Mouse (Mus musculus): ENCODE measurements at regions not wholly inside any gene's neighbourhood (a gene's known extent, or its start where the extent isn't known, plus 50 kb on each side); places are given as distances from the start of the nearest gene placed in this dataset.

DNA sequence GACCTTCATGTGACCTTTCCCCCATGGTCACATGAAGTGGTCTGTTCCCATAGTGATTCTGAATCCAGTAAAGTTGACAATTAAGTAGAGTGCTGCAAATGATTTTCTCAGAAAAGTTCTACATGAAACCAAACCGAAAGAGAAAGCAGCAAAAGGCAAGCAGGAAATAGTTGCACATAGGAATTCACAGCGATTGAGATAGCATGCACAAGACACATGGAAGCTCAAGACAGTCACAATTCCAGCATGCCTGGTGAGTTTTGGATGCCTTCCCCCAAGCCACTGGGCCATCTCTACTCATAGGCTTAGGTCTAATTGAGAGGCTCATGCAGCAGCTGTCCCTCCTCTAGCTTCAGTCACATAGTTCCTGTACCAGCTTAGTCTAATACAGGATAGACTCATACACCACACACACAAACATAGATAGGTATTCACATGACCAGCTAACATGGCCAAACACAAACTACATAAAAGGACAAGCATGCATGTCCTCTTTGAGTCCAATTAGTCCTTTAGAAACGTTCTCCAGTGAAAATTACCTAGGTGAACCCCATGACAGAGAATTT is 721.8 kb downstream of the Gsdmc2 start:
- Histone ChIP-seq H3K4me1 (ENCODE audit: control insufficient read depth, insufficient read depth, insufficient read length, low read length) (peaks cover 2% of the 10 kb centered on the region; the same call in 1 of the 2 replicates), H3K4me3 (ENCODE audit: low read depth, low read length) (no peak overlapping the region), H3K36me3 (ENCODE audit: control insufficient read depth, insufficient read depth, low read length) (no peaks in the 10 kb centered on the region), H3K27me3 (ENCODE audit: control insufficient read depth, insufficient read depth, low read length) (no peaks in the 10 kb centered on the region), H3K27ac (ENCODE audit: insufficient read depth, low read depth, low read length) (no peak overlapping the region)
- WGBS, result 44% methylated on average over 3 of the region's 3 CpGs
- no peak for TF ChIP-seq POLR2A (IDR thresholded peaks at IDR 0.05; ENCODE audit: low read depth, low read length)
- no peak for TF ChIP-seq CTCF (IDR thresholded peaks at IDR 0.05; ENCODE audit: extremely low read depth, insufficient read length, insufficient replicate concordance, low read depth, low read length)

DNA sequence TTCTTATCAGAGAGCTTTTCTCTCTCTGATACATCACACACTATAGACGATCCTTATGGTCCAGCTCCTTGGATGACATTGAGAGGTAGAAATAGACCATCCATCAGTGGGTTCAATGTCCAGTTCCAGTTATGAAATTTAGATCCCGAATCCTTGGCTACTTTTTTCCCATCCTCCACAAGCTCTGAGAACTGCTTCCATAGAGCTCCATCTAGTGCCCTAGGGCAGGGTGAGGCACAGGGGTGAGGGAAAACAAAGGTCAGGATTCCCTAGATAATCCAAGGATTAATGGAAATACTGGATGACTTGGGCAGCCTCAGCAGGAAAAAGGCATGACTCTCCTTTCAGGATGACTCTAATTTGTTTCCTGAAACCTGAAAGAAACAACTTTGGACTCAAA is 732.1 kb downstream of the Gsdmc2 start:
- no peaks in the 10 kb centered on the region for H3K27me3 ChIP-seq (ENCODE audit: control insufficient read depth, insufficient read depth, low read length)
- TF ChIP-seq POLR2A (IDR thresholded peaks at IDR 0.05; ENCODE audit: low read depth, low read length), result no peak
- no peaks in the 10 kb centered on the region for H3K4me1 ChIP-seq (ENCODE audit: control insufficient read depth, insufficient read depth, insufficient read length, low read length)
- no peaks in the 10 kb centered on the region for H3K36me3 ChIP-seq (ENCODE audit: control insufficient read depth, insufficient read depth, low read length)
- H3K27ac ChIP-seq (ENCODE audit: insufficient read depth, low read depth, low read length), result no peak overlapping the region
- WGBS, result 51% methylated on average over 2 of the region's 2 CpGs
- no peak overlapping the region for H3K4me3 ChIP-seq (ENCODE audit: low read depth, low read length)

DNA sequence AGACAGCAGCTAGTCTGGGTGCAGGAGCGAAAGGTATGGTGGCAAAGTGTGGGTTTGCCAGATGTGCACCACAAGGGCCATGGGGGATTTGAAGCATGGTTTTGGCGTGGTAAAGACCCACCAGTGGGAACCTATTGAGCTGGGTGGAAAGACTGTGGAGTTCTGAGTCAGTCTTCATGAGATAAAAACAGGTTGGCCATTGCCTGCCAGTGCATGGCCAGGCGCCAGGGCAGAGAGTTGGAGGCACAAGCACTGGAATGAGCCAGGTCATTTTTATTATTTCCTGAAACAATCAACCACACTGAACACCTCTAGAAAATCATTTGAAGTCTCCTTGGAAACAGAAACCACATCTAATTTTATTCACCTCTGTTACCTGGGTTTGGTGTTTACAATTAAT is 744.9 kb downstream of the Gsdmc2 start:
- Histone ChIP-seq H3K4me1 (ENCODE audit: control insufficient read depth, insufficient read depth, insufficient read length, low read length) (no peaks in the 10 kb centered on the region), H3K4me3 (ENCODE audit: low read depth, low read length) (no peak overlapping the region), H3K27me3 (ENCODE audit: control insufficient read depth, insufficient read depth, low read length) (no peaks in the 10 kb centered on the region), H3K36me3 (ENCODE audit: control insufficient read depth, insufficient read depth, low read length) (no peaks in the 10 kb centered on the region), H3K27ac (ENCODE audit: insufficient read depth, low read depth, low read length) (no peak overlapping the region)
- TF ChIP-seq CTCF (IDR thresholded peaks at IDR 0.05; ENCODE audit: extremely low read depth, insufficient read length, insufficient replicate concordance, low read depth, low read length) (no peak), POLR2A (IDR thresholded peaks at IDR 0.05; ENCODE audit: low read depth, low read length) (no peak)
- 77% methylated on average over 3 of the region's 3 CpGs for WGBS

DNA sequence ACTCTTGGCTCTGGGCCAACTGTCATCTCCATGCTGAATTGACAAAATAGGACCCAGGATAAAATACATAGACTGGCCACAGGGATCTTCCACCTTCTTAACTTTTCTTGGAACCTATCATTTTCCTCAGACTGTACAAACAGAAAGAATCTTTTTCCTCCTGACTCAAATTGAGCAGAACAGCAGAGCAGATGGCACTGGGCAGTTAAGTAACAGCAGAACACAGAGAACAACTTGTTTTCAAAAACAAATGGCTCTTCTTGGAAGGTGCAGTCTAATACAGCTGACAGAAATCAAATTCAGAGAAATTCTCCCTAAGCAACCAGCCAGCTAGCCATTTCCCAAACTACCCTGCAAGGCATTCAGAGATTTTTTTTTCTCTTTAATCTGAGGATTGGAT is 763.0 kb downstream of the Gsdmc2 start:
- no peak overlapping the region for H3K4me3 ChIP-seq (ENCODE audit: low read depth, low read length)
- H3K27ac ChIP-seq (ENCODE audit: insufficient read depth, low read depth, low read length), result no peak overlapping the region
- no peaks in the 10 kb centered on the region for H3K27me3 ChIP-seq (ENCODE audit: control insufficient read depth, insufficient read depth, low read length)
- TF ChIP-seq POLR2A (IDR thresholded peaks at IDR 0.05; ENCODE audit: low read depth, low read length) (no peak), CTCF (IDR thresholded peaks at IDR 0.05; ENCODE audit: extremely low read depth, insufficient read length, insufficient replicate concordance, low read depth, low read length) (no peak)
- no peaks in the 10 kb centered on the region for H3K36me3 ChIP-seq (ENCODE audit: control insufficient read depth, insufficient read depth, low read length)
- H3K4me1 ChIP-seq (ENCODE audit: control insufficient read depth, insufficient read depth, insufficient read length, low read length), result no peaks in the 10 kb centered on the region

DNA sequence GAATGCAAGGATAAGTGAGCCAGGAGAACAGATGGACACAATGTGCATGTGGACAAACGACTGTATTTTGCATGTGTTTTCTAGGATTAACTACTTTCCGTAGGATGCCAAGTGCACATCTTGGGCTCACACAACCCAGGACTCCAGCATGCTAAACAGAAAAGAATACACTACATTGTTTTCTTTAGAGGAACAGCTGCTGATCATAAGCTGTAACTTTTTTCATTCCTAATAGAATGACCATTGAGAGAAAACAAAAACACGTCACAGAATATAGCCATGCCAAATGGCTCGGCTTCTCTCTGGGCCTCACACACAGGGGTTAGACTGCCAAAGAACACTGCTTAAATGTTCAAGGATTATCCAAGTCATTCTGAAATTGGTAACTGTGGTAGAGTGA is 765.2 kb downstream of the Gsdmc2 start:
- Histone ChIP-seq H3K27ac (ENCODE audit: insufficient read depth, low read depth, low read length) (no peak overlapping the region), H3K4me1 (ENCODE audit: control insufficient read depth, insufficient read depth, insufficient read length, low read length) (no peaks in the 10 kb centered on the region), H3K4me3 (ENCODE audit: low read depth, low read length) (no peak overlapping the region), H3K36me3 (ENCODE audit: control insufficient read depth, insufficient read depth, low read length) (no peaks in the 10 kb centered on the region), H3K27me3 (ENCODE audit: control insufficient read depth, insufficient read depth, low read length) (no peaks in the 10 kb centered on the region)
- TF ChIP-seq CTCF (IDR thresholded peaks at IDR 0.05; ENCODE audit: extremely low read depth, insufficient read length, insufficient replicate concordance, low read depth, low read length), result no peak
- no peak for TF ChIP-seq POLR2A (IDR thresholded peaks at IDR 0.05; ENCODE audit: low read depth, low read length)
- WGBS, result 74% methylated on average over 4 of the region's 4 CpGs

DNA sequence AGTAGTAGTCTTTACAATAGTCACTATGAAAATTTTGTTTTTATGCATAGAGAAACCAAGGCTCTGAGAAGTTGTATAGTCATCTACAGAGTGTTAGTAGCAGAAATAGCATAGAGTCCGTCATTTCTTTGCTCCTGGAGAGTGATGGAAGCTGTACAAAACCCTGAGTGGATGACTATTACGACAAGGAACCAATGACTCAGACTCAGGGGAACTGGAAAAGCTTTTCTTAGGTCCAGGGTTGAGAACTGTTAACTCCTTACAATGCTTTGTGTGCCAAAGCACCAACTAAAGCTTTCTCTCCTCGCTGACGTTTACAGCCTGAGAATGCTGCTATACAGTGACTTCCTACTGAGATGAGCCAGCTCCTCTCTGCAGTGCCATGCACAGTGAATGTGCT is 773.1 kb downstream of the Gsdmc2 start:
- no peaks in the 10 kb centered on the region for H3K27me3 ChIP-seq (ENCODE audit: control insufficient read depth, insufficient read depth, low read length)
- no peaks in the 10 kb centered on the region for H3K4me1 ChIP-seq (ENCODE audit: control insufficient read depth, insufficient read depth, insufficient read length, low read length)
- no peaks in the 10 kb centered on the region for H3K36me3 ChIP-seq (ENCODE audit: control insufficient read depth, insufficient read depth, low read length)
- H3K4me3 ChIP-seq (ENCODE audit: low read depth, low read length), result no peak overlapping the region
- H3K27ac ChIP-seq (ENCODE audit: insufficient read depth, low read depth, low read length), result no peak overlapping the region
- TF ChIP-seq CTCF (IDR thresholded peaks at IDR 0.05; ENCODE audit: extremely low read depth, insufficient read length, insufficient replicate concordance, low read depth, low read length) (no peak), POLR2A (IDR thresholded peaks at IDR 0.05; ENCODE audit: low read depth, low read length) (no peak)
- WGBS, result 68% methylated on average over 4 of the region's 4 CpGs

DNA sequence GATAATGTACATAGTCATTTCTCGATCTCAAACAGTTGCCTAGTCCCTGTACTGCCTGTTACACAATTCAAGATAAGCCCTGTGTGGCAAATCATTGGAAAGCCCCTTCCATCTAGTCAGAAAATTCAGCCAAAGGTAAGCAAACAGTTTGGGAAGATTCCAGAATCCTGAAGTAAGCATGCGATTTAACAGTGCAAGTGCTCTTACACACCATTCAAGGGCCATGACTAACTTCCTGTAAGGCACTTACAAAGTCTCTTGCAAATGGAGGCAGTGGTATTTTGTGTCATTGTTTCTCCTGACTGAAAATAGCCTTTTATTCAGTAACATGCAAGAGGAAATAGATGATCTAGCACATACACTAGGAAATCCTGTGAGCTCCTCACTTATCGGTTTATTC is 777.9 kb downstream of the Gsdmc2 start:
- 56% methylated on average over 3 of the region's 3 CpGs for WGBS
- H3K4me1 ChIP-seq (ENCODE audit: control insufficient read depth, insufficient read depth, insufficient read length, low read length), result no peaks in the 10 kb centered on the region
- H3K27ac ChIP-seq (ENCODE audit: insufficient read depth, low read depth, low read length), result no peak overlapping the region
- no peaks in the 10 kb centered on the region for H3K27me3 ChIP-seq (ENCODE audit: control insufficient read depth, insufficient read depth, low read length)
- TF ChIP-seq POLR2A (IDR thresholded peaks at IDR 0.05; ENCODE audit: low read depth, low read length) (no peak), CTCF (IDR thresholded peaks at IDR 0.05; ENCODE audit: extremely low read depth, insufficient read length, insufficient replicate concordance, low read depth, low read length) (no peak)
- no peaks in the 10 kb centered on the region for H3K36me3 ChIP-seq (ENCODE audit: control insufficient read depth, insufficient read depth, low read length)
- no peak overlapping the region for H3K4me3 ChIP-seq (ENCODE audit: low read depth, low read length)

DNA sequence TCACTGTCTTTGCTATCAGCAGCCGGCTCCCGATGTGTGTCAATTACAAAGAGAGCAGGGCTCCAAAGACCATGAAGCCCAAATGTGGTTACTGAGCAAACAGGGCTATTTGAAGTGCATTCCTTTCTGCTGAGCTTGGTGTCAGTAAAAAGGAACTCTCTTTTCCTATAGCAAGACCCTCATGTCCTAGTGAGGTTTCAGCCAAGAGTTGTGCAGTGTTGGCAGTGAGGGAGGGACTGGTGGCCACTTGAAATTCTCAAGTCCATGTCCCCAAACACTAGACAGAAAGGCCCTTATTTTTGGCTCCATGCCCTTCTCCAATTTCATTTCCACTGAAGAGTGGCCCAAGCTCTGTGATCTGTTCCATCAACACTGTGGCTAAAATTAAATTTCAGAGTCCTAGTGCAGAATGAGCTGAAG is 778.9 kb downstream of the Gsdmc2 start:
- no peak overlapping the region for H3K4me3 ChIP-seq (ENCODE audit: low read depth, low read length)
- WGBS, result 45% methylated on average over 2 of the region's 2 CpGs
- no peaks in the 10 kb centered on the region for H3K27me3 ChIP-seq (ENCODE audit: control insufficient read depth, insufficient read depth, low read length)
- TF ChIP-seq POLR2A (IDR thresholded peaks at IDR 0.05; ENCODE audit: low read depth, low read length) (no peak), CTCF (IDR thresholded peaks at IDR 0.05; ENCODE audit: extremely low read depth, insufficient read length, insufficient replicate concordance, low read depth, low read length) (no peak)
- no peak overlapping the region for H3K27ac ChIP-seq (ENCODE audit: insufficient read depth, low read depth, low read length)
- H3K4me1 ChIP-seq (ENCODE audit: control insufficient read depth, insufficient read depth, insufficient read length, low read length), result no peaks in the 10 kb centered on the region
- H3K36me3 ChIP-seq (ENCODE audit: control insufficient read depth, insufficient read depth, low read length), result no peaks in the 10 kb centered on the region

All from small intestine, adult 2 months (tissue).